Mouse (Mus musculus) bone marrow, adult 2 months (tissue): ENCODE measurements around the gene Frmd7. TPM values are rescaled to one million over a fixed set of nuclear protein-coding genes. Genes with fewer than 3 reads are reported as not detected.

Experiments used
- H3K27ac ChIP-seq: fragments of 200-500 bp; 2 replicates; pipeline ENCODE4 v1.5.1; 2012; ENCODE audit warnings: low read depth, mild to moderate bottlenecking, control low read depth, inconsistent platforms, low read length; ENCODE audit not compliant: control insufficient read depth, poor library complexity, insufficient read depth
- H3K4me1 ChIP-seq: fragments of 200-500 bp; 2 replicates; pipeline ENCODE4 v1.6.1; 2011; ENCODE audit warnings: low read length; ENCODE audit not compliant: control insufficient read depth, insufficient read depth
- H3K4me3 ChIP-seq: fragments of 200-500 bp; replicated peaks from 2 replicates; pipeline ENCODE3; 2011; ENCODE audit warnings: mild to moderate bottlenecking, low read depth, low read length, control low read depth; ENCODE audit not compliant: control insufficient read depth
- CTCF ChIP-seq: fragments of 200-500 bp; IDR thresholded peaks from 2 replicates; pipeline ENCODE4 v1.5.1; 2011; ENCODE audit warnings: low read length, control low read depth; ENCODE audit not compliant: control insufficient read depth, insufficient read depth
- POLR2A ChIP-seq: fragments of 200-500 bp; IDR thresholded peaks from 2 replicates; pipeline ENCODE4 v1.6.1; 2011; ENCODE audit warnings: low read depth, mild to moderate bottlenecking, control low read depth, low read length, borderline replicate concordance; ENCODE audit not compliant: control insufficient read depth
- WGBS: fragments of 180-500 bp; shearing (Covaris S2); methylation state at CpG from one replicate; pipeline ENCODE4 v1.1.7; 2018; 5-methylcytosine and 5-hydroxymethylcytosine counted together
- polyA plus RNA-seq: library from polyadenylated mRNA; stranded (reverse); fragments of >200 nt; gene quantifications from 2 replicates; pipeline ENCODE4 v1.2.4, GENCODE M21; 2011; ENCODE audit warnings: low replicate concordance; ENCODE audit not compliant: missing spikeins, insufficient read depth, insufficient read length

Frmd7 gene
- polyA plus RNA-seq, 1 experiment, result not detected

- Histone ChIP-seq H3K4me3 (no peak overlapping the region), H3K27ac (no peak overlapping the region), H3K4me1 (no peaks in the 10 kb centered on the region)
- TF ChIP-seq CTCF (no peak), POLR2A (no peak)
- WGBS, result 47% methylated on average over 3 of the region's 3 CpGs
Observed at GRCm38 (mm10) chrX:50918754-50919153, 23.8 kb downstream of the Frmd7 start.

DNA sequence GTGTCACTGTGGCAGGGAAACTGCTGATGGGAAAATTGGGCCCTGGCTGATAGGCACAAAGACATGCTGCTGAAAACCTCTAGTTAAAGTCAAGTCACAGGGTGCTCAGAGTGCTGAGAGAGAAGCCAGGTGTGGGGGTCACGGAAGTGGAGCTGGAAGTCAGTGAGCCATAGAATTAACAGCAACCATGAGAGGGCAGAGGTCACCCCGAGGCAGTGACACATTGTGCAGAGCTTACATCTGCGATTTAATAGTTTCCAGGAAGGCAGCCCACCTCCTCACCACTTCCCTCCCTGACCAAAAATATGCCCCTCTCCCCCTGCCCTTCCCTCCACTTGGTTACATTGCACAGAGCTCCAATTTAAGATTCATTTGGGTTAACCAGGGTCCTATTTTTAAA lies 25.1 kb downstream of the Frmd7 start:
- TF ChIP-seq POLR2A, result no peak
- no peak for TF ChIP-seq CTCF
- no peak overlapping the region for H3K27ac ChIP-seq
- 57% methylated on average over 3 of the region's 3 CpGs for WGBS
- H3K4me3 ChIP-seq, result no peak overlapping the region
- H3K4me1 ChIP-seq, result no peaks in the 10 kb centered on the region

- no peak overlapping the region for H3K27ac ChIP-seq
- no peak overlapping the region for H3K4me3 ChIP-seq
- no peaks in the 10 kb centered on the region for H3K4me1 ChIP-seq
- 31% methylated on average over 5 of the region's 5 CpGs for WGBS
- TF ChIP-seq POLR2A (no peak), CTCF (no peak)
Observed at GRCm38 (mm10) chrX:50909915-50910314, 32.6 kb downstream of the Frmd7 start.

DNA sequence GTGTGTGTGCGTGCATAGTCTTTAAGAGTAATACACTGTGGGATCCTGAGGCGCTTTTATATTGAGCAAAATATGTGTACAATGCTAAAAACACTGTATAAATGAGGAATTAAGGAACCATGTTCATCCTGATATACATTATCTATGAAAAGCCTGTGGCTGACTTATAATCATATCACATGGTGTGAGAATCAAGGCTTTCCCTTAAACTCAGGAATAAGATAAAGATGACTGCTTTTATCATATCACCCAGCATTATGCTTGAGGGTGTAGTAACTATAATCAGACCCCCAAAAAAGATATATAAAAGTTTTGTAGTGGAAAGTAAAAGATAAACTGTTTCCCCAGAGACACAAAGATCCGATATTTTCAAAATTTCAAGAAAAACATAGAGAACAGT lies 39.0 kb downstream of the Frmd7 start:
- WGBS, result 77% methylated on average over 3 of the region's 3 CpGs
- Histone ChIP-seq H3K4me1 (no peaks in the 10 kb centered on the region), H3K27ac (no peak overlapping the region), H3K4me3 (no peak overlapping the region)
- TF ChIP-seq CTCF, result no peak
- no peak for TF ChIP-seq POLR2A

- H3K4me3 ChIP-seq, result no peak overlapping the region
- 83% methylated on average over 2 of the region's 2 CpGs for WGBS
- H3K27ac ChIP-seq, result no peak overlapping the region
- TF ChIP-seq CTCF (no peak), POLR2A (no peak)
- no peaks in the 10 kb centered on the region for H3K4me1 ChIP-seq
Observed at GRCm38 (mm10) chrX:50887999-50888398, 54.5 kb downstream of the Frmd7 start.

GRCm38 (mm10) chrX:50874246-50875002 lies 68.1 kb downstream of the Frmd7 start:
- Histone ChIP-seq H3K27ac (no peak overlapping the region), H3K4me3 (no peak overlapping the region), H3K4me1 (no peaks in the 10 kb centered on the region)
- 37% methylated on average over 6 of the region's 6 CpGs for WGBS
- TF ChIP-seq CTCF (no peak), POLR2A (no peak)

DNA sequence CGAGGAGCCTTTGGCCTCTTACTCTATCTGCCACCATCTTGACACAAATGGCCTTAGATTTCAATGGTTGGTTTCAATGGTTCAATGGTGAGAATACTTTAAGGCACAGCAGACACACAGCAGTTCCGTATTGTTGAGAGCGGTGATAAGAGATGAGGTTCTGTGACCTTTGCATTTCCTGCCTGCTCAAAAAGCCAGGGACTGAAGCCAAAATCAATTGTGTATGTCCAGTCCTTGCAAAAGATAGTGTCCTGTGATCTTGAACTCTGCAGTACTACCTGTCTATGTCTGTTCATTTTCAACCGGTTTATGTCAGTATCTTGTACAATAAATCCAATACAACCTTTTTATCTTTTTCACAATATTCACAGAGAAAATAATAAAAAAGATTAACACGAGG lies 77.8 kb downstream of the Frmd7 start:
- WGBS, result 66% methylated on average over 5 of the region's 5 CpGs
- TF ChIP-seq POLR2A, result no peak
- TF ChIP-seq CTCF, result no peak
- no peak overlapping the region for H3K4me3 ChIP-seq
- H3K27ac ChIP-seq, result no peak overlapping the region
- no peaks in the 10 kb centered on the region for H3K4me1 ChIP-seq

- TF ChIP-seq CTCF (no peak), POLR2A (no peak)
- H3K4me3 ChIP-seq, result no peak overlapping the region
- H3K27ac ChIP-seq, result no peak overlapping the region
- no peaks in the 10 kb centered on the region for H3K4me1 ChIP-seq
- 85% methylated on average over 2 of the region's 2 CpGs for WGBS
Observed at GRCm38 (mm10) chrX:50863771-50864170, 78.7 kb downstream of the Frmd7 start.
